Mouse (Mus musculus) thymus, postnatal 36 days (tissue): ENCODE measurements around the gene Olfr273.
"Not testable (repeated sequence)": the region's sequence is repeated elsewhere in the genome, so short reads cannot be mapped to it uniquely, and the experiment has no call there.

Experiments
- DNase-seq, 2 experiments: peaks; one replicate each; pipeline ENCODE4 v3.0.0; 2022; ENCODE audit warnings: mixed read lengths in 2 of 2

The Olfr273 gene

GRCm38 (mm10) chr4:52859136-52859535 lies at the start of gene Olfr273:
Olfr273 (minus strand) TSS chr4:52859236.
- DNase-seq, result no peak

- DNase-seq, result no peak
Measured at GRCm38 (mm10) chr4:52864156-52864555, 5.1 kb upstream of the Olfr273 start.

GRCm38 (mm10) chr4:52849672-52850071 lies 9.4 kb downstream of the Olfr273 start:
- no peak for DNase-seq

- DNase-seq, result no peak
Measured at GRCm38 (mm10) chr4:52849039-52849635, 9.9 kb downstream of the Olfr273 start.

- not testable (repeated sequence) for DNase-seq
Measured at GRCm38 (mm10) chr4:52845411-52845810, 13.6 kb downstream of the Olfr273 start.

- no peak for DNase-seq
Measured at GRCm38 (mm10) chr4:52821375-52821774, 37.7 kb downstream of the Olfr273 start.

- DNase-seq, result no peak
Measured at GRCm38 (mm10) chr4:52814304-52814703, 44.7 kb downstream of the Olfr273 start, which contains the start of gene Olfr275. Olfr275 (plus strand) TSS chr4:52814604.

GRCm38 (mm10) chr4:52811871-52812270 lies 47.2 kb downstream of the Olfr273 start:
- no peak for DNase-seq
